Mouse (Mus musculus): ENCODE measurements around the gene Arsj.
A peak's percentile ranks its signal among the peaks of the same experiment; 100 is the strongest.

Arsj gene

DNA sequence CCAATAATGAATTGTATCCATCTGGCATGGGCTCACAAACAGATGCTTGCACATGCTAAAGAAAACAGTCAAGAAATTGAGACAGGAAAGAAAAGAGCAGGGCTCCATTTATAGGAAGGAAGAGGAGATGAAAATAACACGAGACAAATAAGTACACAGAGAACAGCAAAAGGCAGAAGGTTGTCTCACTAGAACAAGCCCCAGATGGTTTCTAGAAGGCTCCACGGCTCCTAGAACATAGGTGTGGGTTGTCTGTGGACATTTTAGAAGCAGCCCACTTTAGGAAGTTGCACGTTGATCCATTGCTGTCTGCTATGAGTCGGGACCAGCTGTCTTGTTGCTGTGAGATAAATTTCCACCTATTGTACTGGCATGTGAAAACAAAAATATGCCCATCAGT is 37.2 kb downstream of the Arsj start:
- no peak for DNase-seq (ENCODE audit: low read depth, low spot score)

DNA sequence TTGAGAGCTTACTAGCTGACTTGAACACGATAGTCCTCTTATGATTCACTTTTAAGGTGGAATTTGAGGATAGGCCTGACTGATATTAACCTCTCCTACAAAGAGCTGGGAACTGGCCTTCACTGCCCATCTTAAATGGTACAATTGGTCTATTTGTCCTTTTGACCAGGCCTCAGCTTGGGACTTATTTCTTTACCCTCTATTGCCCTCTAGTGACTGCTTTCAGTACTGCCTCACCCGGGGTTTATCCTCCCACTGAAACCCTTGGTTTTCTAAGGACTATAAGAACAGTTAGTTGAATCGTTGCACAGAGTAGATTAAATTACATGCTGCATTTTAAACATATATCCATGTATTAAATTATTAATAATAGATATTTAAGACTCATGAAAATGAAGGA is 39.4 kb downstream of the Arsj start:
- peak; percentile 61 for DNase-seq (ENCODE audit: low read depth, low spot score)

GRCm38 (mm10) chr3:126404199-126404598 is 40.7 kb downstream of the Arsj start:
- no peak for DNase-seq (ENCODE audit: low read depth, low spot score)

DNA sequence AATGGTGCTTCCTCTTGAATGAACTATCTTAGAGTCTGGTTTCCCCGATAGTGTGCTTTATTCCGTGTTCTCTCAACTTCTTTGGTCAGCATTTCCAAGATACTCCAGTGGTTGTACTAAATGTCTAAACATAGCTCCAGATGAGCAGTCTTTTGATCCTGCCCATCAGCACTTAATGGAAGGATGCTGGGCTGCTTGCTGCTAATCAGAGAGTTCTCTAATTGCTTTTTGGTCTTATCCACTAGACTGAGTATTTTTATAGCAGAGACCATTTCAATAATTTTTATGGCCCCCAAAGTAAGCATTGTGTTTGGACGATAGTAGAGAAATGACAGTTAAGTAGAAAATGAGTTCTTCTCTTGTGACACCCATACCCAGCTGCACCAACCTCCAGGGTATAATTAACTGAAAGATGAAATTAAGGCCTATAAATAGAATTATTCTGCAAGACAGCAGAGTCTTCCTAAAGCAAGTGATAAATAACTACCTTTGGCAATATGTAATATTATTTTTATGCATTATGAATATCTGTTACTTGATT is 67.1 kb downstream of the Arsj start:
- DNase-seq (ENCODE audit: low read depth, low spot score): no peak

- DNase-seq (ENCODE audit: low read depth, low spot score): no peak
Observed at GRCm38 (mm10) chr3:126439331-126439730, 75.8 kb downstream of the Arsj start.

- peak; percentile 20 for DNase-seq (ENCODE audit: low read depth, low spot score)
Observed at GRCm38 (mm10) chr3:126449058-126449457, 85.6 kb downstream of the Arsj start.

DNA sequence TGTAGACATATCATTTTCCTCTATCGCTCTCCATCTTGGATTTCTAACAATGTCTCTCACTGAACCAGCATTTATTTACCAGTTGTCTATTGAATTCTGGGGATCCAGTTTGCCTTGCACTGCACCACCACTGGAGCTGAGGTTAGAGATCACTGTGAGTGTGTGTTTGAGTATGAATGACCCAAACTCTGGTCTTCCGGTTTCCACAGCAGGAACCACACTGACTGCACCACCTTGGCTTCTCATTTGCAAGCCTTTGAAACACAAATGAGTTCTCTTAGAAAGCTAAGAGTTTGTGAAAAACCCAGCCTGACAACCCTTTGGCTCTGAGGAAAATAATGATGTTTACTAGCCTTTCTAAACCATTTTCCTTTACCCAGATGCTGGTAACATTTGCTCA is 86.0 kb downstream of the Arsj start:
- DNase-seq (ENCODE audit: low read depth, low spot score): peak; percentile 67

- DNase-seq (ENCODE audit: low read depth, low spot score): no peak
Observed at GRCm38 (mm10) chr3:126455787-126456482, 92.5 kb downstream of the Arsj start.

DNA sequence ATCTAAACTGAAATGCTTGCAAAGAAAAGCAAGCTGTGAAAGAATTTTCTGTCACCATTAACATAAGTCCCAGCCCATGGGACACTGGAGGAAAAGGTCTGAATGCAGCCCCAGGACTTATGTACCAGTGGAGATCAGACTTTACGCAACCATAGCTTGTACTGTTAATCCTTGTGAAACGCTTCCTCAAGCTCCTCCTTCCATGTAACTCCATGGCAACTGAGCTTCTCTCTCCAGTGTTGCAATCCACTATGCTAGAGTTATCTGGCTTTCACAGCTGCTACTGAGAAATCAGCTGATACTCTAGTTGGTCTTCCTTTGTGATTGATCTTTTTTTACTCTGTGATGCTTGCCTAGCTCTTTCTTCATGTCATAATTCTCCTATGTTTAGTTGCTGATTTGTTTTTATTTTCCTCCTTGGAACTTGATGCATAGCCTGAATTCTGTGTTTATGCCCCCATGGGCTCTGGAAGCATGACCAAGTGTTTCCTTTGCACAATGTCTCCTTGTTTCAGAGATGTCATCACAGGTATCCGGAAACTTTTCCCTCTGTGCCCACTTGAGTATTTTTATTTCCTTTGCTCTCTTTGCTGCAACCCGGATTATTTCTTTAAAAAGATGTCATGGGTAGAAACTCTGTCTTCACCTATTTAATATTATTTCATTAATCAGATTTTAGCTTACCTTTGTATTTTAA is 99.8 kb downstream of the Arsj start:
- peak; percentile 44 for DNase-seq (ENCODE audit: low read depth, low spot score)

- peak; percentile 17 for DNase-seq (ENCODE audit: low read depth, low spot score)
Observed at GRCm38 (mm10) chr3:126464262-126464661, 100.8 kb downstream of the Arsj start.
